In the genomic region with DNA sequence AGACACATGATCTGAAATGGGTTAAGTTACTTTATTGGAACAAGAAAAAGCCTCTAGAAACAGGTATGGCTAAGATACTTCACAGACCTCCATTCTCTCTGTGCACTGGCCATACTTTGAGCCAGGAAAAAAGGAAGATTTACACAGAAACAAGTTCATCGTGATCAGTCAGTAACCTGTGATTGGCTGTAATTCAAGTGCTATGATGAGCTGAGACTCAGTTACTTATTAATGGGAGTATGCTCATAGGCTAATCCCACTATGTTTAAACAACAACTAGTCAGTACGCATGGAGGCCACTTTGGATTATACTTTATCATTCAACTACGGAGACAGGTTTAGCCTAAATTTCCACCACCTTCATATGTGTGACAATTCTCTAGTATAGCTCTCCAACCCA, we compare ENCODE assay signal across 31 mouse cellular contexts. TPM values are rescaled to one million over a fixed set of nuclear protein-coding genes. Genes with fewer than 3 reads are reported as not detected.
"Had no signal": no experiment of that assay in that cellular context is flagged by ENCODE, and none has a peak within 500 bp of the region (broad histone marks: within the 10 kb centered on the region; RNA-seq: fewer than 3 reads in every experiment).

No protein-coding gene starts in this region.

- H3K4me1 ChIP-seq: hindbrain, embryonic 10.5 days; hindbrain, embryonic 12.5 days; liver, embryonic 13.5 days; liver, embryonic 15.5 days had no signal

- DNase-seq: gastrocnemius, adult 2 months; gastrocnemius, postnatal 10 days; gastrocnemius, postnatal 25 days; heart, adult 18-20 months; heart, postnatal 10 days; heart, postnatal 4 days; liver; liver, embryonic 13.5 days; liver, postnatal 0 days; lung, adult 2 months had no signal

- H3K27me3 ChIP-seq: limb, embryonic 12.5 days; liver, embryonic 13.5 days; liver, embryonic 15.5 days had no signal

- H3K9ac ChIP-seq: heart, embryonic 12.5 days; hindbrain, embryonic 12.5 days; hindbrain, embryonic 14.5 days; limb, embryonic 12.5 days; liver, embryonic 13.5 days; liver, embryonic 15.5 days; liver, postnatal 0 days had no signal

- H3K27ac ChIP-seq: gastrocnemius, adult 2 months; heart, embryonic 10.5 days; hindbrain, embryonic 10.5 days; hindbrain, embryonic 12.5 days; hindbrain, embryonic 14.5 days; kidney, postnatal 0 days; layer of hippocampus, adult 2 months; left cerebral cortex, adult 2 months; limb, embryonic 10.5 days; limb, embryonic 12.5 days; liver, embryonic 13.5 days; liver, embryonic 15.5 days had no signal

- ATAC-seq: forebrain, embryonic 16.5 days; hindbrain, embryonic 16.5 days; inflammation-experienced regulatory T-cells, adult 6 months; intestine, postnatal 0 days; liver, postnatal 0 days had no signal

- H3K36me3 ChIP-seq: heart, embryonic 10.5 days; heart, embryonic 12.5 days; hindbrain, embryonic 10.5 days; hindbrain, embryonic 12.5 days; limb, embryonic 10.5 days; limb, embryonic 12.5 days; liver, embryonic 13.5 days; liver, embryonic 15.5 days had no signal

- H3K9me3 ChIP-seq: heart, embryonic 10.5 days; hindbrain, embryonic 10.5 days; hindbrain, embryonic 12.5 days; limb, embryonic 10.5 days; liver, embryonic 15.5 days had no signal

- H3K4me2 ChIP-seq: heart, embryonic 12.5 days; hindbrain, embryonic 12.5 days; hindbrain, embryonic 14.5 days; limb, embryonic 12.5 days; liver, embryonic 13.5 days; liver, embryonic 15.5 days had no signal

- H3K4me3 ChIP-seq: gastrocnemius, adult 2 months; heart, embryonic 10.5 days; heart, embryonic 12.5 days; hindbrain, embryonic 10.5 days; hindbrain, embryonic 12.5 days; layer of hippocampus, adult 2 months; left cerebral cortex, adult 2 months; limb, embryonic 10.5 days; limb, embryonic 12.5 days; liver, embryonic 13.5 days; liver, embryonic 15.5 days had no signal

RNA-seq across cellular contexts. Expression of a gene that starts 22.2 kb away (rescaled TPM):
- total RNA-seq: gastrocnemius, adult 2 months; gastrocnemius, postnatal 10 days; gastrocnemius, postnatal 25 days; gastrocnemius, postnatal 4 days; granulocyte monocyte progenitor cell, adult 5-6 weeks; heart, adult 18-20 months; heart, adult 8-10 months; heart, postnatal 10 days; heart, postnatal 25 days; heart, postnatal 4 days; left cerebral cortex, postnatal 36 days had no signal
- polyA plus RNA-seq: heart, embryonic 14.5 days; inflammation-experienced regulatory T-cells, adult 6 months; liver, embryonic 13.5 days; liver, embryonic 15.5 days; liver, postnatal 0 days had no signal

RNA-seq across cellular contexts. Expression of a gene that starts 22.3 kb away (rescaled TPM):
- total RNA-seq: gastrocnemius, adult 2 months; gastrocnemius, postnatal 25 days; granulocyte monocyte progenitor cell, adult 5-6 weeks; heart, adult 18-20 months; heart, adult 8-10 months; heart, postnatal 25 days; left cerebral cortex, adult 2 months; left cerebral cortex, postnatal 36 days had no signal
- polyA plus RNA-seq: hindbrain, embryonic 10.5 days; lung, adult 2 months had no signal

RNA-seq across cellular contexts. Expression of a gene that starts 51.7 kb away (rescaled TPM):
- polyA plus RNA-seq: inflammation-experienced regulatory T-cells, adult 6 months had no signal
